Mouse (Mus musculus): ENCODE data around the gene Plaur. TPM values are rescaled to one million over a fixed set of nuclear protein-coding genes. Genes with fewer than 3 reads are reported as not detected.

The Plaur gene
- polyA plus RNA-seq, 1 experiment from 2014 or later, result 1.7 TPM

GRCm38 (mm10) chr7:24448782-24449517, 13.3 kb upstream of the Plaur start:
- ATAC-seq (ENCODE audit: low FRiP score, low read depth), result no peak
- H3K9me3 ChIP-seq, result peaks cover 3% of the 10 kb centered on the region; the same call in 1 of the 2 replicates

GRCm38 (mm10) chr7:24450585-24451017, 11.7 kb upstream of the Plaur start:
- Histone ChIP-seq H3K4me3 (no peak overlapping the region), H3K36me3 (no peaks in the 10 kb centered on the region), H3K4me2 (replicated peaks) (no peak overlapping the region), H3K27ac (no peak overlapping the region), H3K4me1 (no peaks in the 10 kb centered on the region), H3K9me3 (peaks cover 3% of the 10 kb centered on the region; the same call in 1 of the 2 replicates), H3K9ac (no peak overlapping the region), H3K27me3 (replicated peaks) (no peaks in the 10 kb centered on the region)
- 65% methylated on average over 9 of the region's 9 CpGs for WGBS
- no peak for ATAC-seq (ENCODE audit: low FRiP score, low read depth)

More at GRCm38 (mm10) chr7:24448782-24449517, 13.3 kb upstream of the Plaur start:
- no peak overlapping the region for H3K27ac ChIP-seq
- no peak overlapping the region for H3K4me2 ChIP-seq (replicated peaks)
- 66% methylated on average over 14 of the region's 14 CpGs for WGBS
- H3K9ac ChIP-seq, result no peak overlapping the region
- no peaks in the 10 kb centered on the region for H3K36me3 ChIP-seq
- H3K27me3 ChIP-seq (replicated peaks), result no peaks in the 10 kb centered on the region
- no peak overlapping the region for H3K4me3 ChIP-seq
- no peaks in the 10 kb centered on the region for H3K4me1 ChIP-seq

- 90% methylated on average over 9 of the region's 9 CpGs for WGBS
- Histone ChIP-seq H3K27ac (no peak within 1 kb of the TSS), H3K36me3 (no peaks in the 10 kb centered on the region), H3K4me2 (replicated peaks) (no peak within 1 kb of the TSS), H3K27me3 (replicated peaks) (no peaks in the 10 kb centered on the region), H3K4me3 (no peak within 1 kb of the TSS), H3K9ac (no peak within 1 kb of the TSS), H3K4me1 (no peaks in the 10 kb centered on the region), H3K9me3 (no peaks in the 10 kb centered on the region)
- ATAC-seq (ENCODE audit: low FRiP score, low read depth), result no peak
Observed at GRCm38 (mm10) chr7:24451855-24452311, 10.4 kb upstream of the Plaur start, which contains the start of gene Irgc1. Gene Irgc1 (minus strand): TSS chr7:24452297.

- Histone ChIP-seq H3K27ac (no peak overlapping the region), H3K27me3 (replicated peaks) (no peaks in the 10 kb centered on the region), H3K9me3 (no peaks in the 10 kb centered on the region), H3K4me3 (no peak overlapping the region), H3K4me1 (no peaks in the 10 kb centered on the region), H3K4me2 (replicated peaks) (no peak overlapping the region), H3K36me3 (no peaks in the 10 kb centered on the region), H3K9ac (no peak overlapping the region)
- 74% methylated on average over 2 of the region's 2 CpGs for WGBS
- ATAC-seq (ENCODE audit: low FRiP score, low read depth), result no peak
Observed at GRCm38 (mm10) chr7:24454199-24454598, 8.1 kb upstream of the Plaur start.

- no peak overlapping the region for H3K9ac ChIP-seq
- no peak for ATAC-seq (ENCODE audit: low FRiP score, low read depth)
- H3K36me3 ChIP-seq, result no peaks in the 10 kb centered on the region
- H3K9me3 ChIP-seq, result no peaks in the 10 kb centered on the region
- H3K27ac ChIP-seq, result no peak overlapping the region
- H3K4me2 ChIP-seq (replicated peaks), result no peak overlapping the region
- WGBS, result 88% methylated on average over 5 of the region's 5 CpGs
- no peak overlapping the region for H3K4me3 ChIP-seq
- H3K4me1 ChIP-seq, result no peaks in the 10 kb centered on the region
- H3K27me3 ChIP-seq (replicated peaks), result no peaks in the 10 kb centered on the region
Observed at GRCm38 (mm10) chr7:24455726-24456125, 6.6 kb upstream of the Plaur start.

GRCm38 (mm10) chr7:24457726-24458370, 4.4 kb upstream of the Plaur start:
- no peaks in the 10 kb centered on the region for H3K9me3 ChIP-seq
- no peaks in the 10 kb centered on the region for H3K36me3 ChIP-seq
- H3K9ac ChIP-seq, result no peak overlapping the region
- ATAC-seq (ENCODE audit: low FRiP score, low read depth), result no peak
- no peak overlapping the region for H3K4me3 ChIP-seq
- no peak overlapping the region for H3K27ac ChIP-seq
- WGBS, result 68% methylated on average over 10 of the region's 10 CpGs
- H3K4me1 ChIP-seq, result peaks cover 7% of the 10 kb centered on the region
- H3K4me2 ChIP-seq (replicated peaks), result no peak overlapping the region
- no peaks in the 10 kb centered on the region for H3K27me3 ChIP-seq (replicated peaks)

- H3K36me3 ChIP-seq, result no peaks in the 10 kb centered on the region
- no peak overlapping the region for H3K4me3 ChIP-seq
- 85% methylated on average over 5 of the region's 5 CpGs for WGBS
- no peaks in the 10 kb centered on the region for H3K9me3 ChIP-seq
- no peak overlapping the region for H3K9ac ChIP-seq
- H3K4me2 ChIP-seq (replicated peaks), result no peak overlapping the region
- H3K27me3 ChIP-seq (replicated peaks), result no peaks in the 10 kb centered on the region
- no peak for ATAC-seq (ENCODE audit: low FRiP score, low read depth)
- no peak overlapping the region for H3K27ac ChIP-seq
- peaks cover 11% of the 10 kb centered on the region for H3K4me1 ChIP-seq
Observed at GRCm38 (mm10) chr7:24459440-24459839, 2.8 kb upstream of the Plaur start.

- no peak overlapping the region for H3K9ac ChIP-seq
- no peaks in the 10 kb centered on the region for H3K9me3 ChIP-seq
- WGBS, result 58% methylated on average over 3 of the region's 3 CpGs
- H3K27me3 ChIP-seq (replicated peaks), result no peaks in the 10 kb centered on the region
- no peak for ATAC-seq (ENCODE audit: low FRiP score, low read depth)
- H3K4me3 ChIP-seq, result no peak overlapping the region
- peaks cover 11% of the 10 kb centered on the region for H3K4me1 ChIP-seq
- H3K36me3 ChIP-seq, result no peaks in the 10 kb centered on the region
- no peak overlapping the region for H3K27ac ChIP-seq
- H3K4me2 ChIP-seq (replicated peaks), result no peak overlapping the region
Observed at GRCm38 (mm10) chr7:24459843-24460242, 2.4 kb upstream of the Plaur start.

DNA sequence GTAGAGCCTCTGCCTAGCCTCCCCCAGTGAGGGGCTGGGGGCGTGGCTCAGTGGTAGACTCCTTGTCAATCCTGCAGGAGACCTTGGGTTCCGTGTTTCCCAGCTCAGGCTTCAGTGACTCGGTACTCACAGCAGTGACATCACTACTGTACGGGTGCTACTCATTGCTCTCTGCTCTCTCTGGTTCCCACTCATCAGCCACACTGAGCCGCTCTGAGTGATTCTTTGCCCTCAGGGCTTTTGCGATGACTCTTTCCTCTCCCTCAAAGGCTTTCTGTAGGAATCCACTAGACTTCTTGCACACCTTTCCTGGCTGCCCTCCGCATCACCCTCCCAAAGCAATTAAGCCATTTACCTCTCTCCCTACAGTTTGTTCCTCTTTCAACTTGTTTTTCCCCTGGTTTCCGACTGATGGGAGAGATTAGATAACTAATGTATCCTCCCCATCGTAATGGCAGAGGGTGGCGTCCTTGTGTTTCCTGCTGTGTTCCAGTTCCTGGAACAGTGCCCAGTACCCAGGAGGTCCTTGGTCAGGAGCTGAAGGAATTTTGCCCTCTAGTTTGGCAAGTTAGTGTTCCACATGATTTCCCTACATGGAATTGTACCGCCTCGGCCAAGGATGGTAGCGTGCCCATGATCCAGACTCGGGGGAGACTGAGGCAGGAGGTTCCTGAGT, 770 bp upstream of the Plaur start:
- ATAC-seq (ENCODE audit: low FRiP score, low read depth), result no peak
- no peak overlapping the region for H3K4me2 ChIP-seq (replicated peaks)
- H3K4me1 ChIP-seq, result peaks cover 11% of the 10 kb centered on the region
- no peaks in the 10 kb centered on the region for H3K36me3 ChIP-seq
- H3K27me3 ChIP-seq (replicated peaks), result no peaks in the 10 kb centered on the region
- no peak overlapping the region for H3K27ac ChIP-seq
- H3K4me3 ChIP-seq, result no peak overlapping the region
- no peak overlapping the region for H3K9ac ChIP-seq
- 68% methylated on average over 14 of the region's 14 CpGs for WGBS
- H3K9me3 ChIP-seq, result no peaks in the 10 kb centered on the region

DNA sequence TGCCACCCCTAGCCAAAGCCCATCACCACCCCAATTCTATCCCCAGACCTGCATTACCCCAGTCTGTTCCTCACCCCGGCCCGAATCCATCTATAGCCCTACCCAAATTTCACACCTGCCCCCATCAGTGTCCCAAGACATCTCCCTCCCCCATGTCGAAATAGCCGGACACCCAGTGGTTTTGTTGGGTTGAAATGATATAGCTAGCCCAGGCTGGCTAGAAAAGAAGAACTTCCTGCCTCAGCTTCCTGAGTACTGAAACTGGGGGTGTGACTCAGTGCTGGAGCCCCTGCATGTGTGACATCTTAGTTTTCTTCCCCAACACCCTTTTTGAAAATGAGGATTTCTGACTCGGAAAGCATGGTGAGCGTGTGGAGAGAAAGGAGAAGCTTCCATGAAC, 4.6 kb downstream of the Plaur start:
- no peak for ATAC-seq (ENCODE audit: low FRiP score, low read depth)
- 0 out of 2 replicates have a peak, but pooled peaks cover 3% of the 10 kb centered on the region for H3K9me3 ChIP-seq
- no peaks in the 10 kb centered on the region for H3K27me3 ChIP-seq (replicated peaks)
- H3K4me3 ChIP-seq, result no peak overlapping the region
- no peak overlapping the region for H3K27ac ChIP-seq
- H3K4me1 ChIP-seq, result peaks cover 11% of the 10 kb centered on the region
- no peaks in the 10 kb centered on the region for H3K36me3 ChIP-seq
- H3K4me2 ChIP-seq (replicated peaks), result no peak overlapping the region
- H3K9ac ChIP-seq, result no peak overlapping the region
- 93% methylated on average over 6 of the region's 6 CpGs for WGBS

DNA sequence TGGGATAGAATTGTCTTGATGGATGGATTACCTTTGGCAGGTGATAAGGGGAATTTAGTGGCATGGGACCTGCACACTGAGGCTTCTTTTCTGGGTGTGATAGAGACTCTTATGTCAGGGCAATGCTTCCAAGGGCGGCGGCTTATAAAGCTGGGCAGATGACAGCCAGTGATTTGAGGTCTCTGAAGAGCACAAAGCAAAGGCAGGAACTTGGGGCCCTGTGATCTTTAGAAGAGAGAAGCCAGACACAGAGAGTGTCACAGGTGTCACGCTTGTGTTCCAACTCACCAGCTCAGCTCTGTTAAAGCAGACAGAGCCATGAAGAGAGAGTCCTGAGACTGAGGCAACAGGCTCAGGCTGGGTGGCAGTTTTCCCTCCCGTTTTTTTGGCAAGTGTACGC, 5.6 kb downstream of the Plaur start:
- no peaks in the 10 kb centered on the region for H3K36me3 ChIP-seq
- peaks cover 4% of the 10 kb centered on the region; the same call in 1 of the 2 replicates for H3K4me1 ChIP-seq
- 83% methylated on average over 5 of the region's 5 CpGs for WGBS
- ATAC-seq (ENCODE audit: low FRiP score, low read depth), result no peak
- no peak overlapping the region for H3K4me2 ChIP-seq (replicated peaks)
- no peak overlapping the region for H3K27ac ChIP-seq
- 0 out of 2 replicates have a peak, but pooled peaks cover 3% of the 10 kb centered on the region for H3K9me3 ChIP-seq
- H3K4me3 ChIP-seq, result no peak overlapping the region
- no peak overlapping the region for H3K9ac ChIP-seq
- no peaks in the 10 kb centered on the region for H3K27me3 ChIP-seq (replicated peaks)

DNA sequence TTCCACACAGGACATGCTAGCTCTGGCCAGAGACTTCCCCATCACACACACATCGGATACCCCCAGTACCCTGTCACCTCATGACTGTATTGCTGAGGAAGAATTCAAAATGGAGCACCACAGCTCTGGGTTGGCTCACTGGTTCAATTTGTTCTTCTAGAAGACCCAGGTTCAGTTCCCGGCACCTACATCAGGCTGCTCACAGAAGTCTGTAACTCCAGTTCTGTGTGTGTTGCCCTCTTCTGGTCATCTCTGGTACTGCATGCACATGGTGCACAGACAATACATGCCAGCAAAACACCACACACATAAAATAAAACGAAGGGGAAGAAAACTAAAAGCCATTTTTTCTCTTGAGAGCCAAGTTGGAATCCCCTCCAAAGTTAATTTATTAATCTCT, 6.8 kb downstream of the Plaur start:
- 0 out of 2 replicates have a peak, but pooled peaks cover 3% of the 10 kb centered on the region for H3K9me3 ChIP-seq

More for the DNA sequence above, 6.8 kb downstream of the Plaur start:
- H3K36me3 ChIP-seq, result no peaks in the 10 kb centered on the region
- no peak overlapping the region for H3K27ac ChIP-seq
- no peak overlapping the region for H3K4me3 ChIP-seq
- ATAC-seq (ENCODE audit: low FRiP score, low read depth), result no peak
- H3K4me2 ChIP-seq (replicated peaks), result no peak overlapping the region
- no peak overlapping the region for H3K9ac ChIP-seq
- no peaks in the 10 kb centered on the region for H3K4me1 ChIP-seq
- H3K27me3 ChIP-seq (replicated peaks), result no peaks in the 10 kb centered on the region
- WGBS, result 81% methylated on average over 3 of the region's 3 CpGs
